Mouse (Mus musculus) splenic B cell, adult 2 months (primary cell): ENCODE measurements at regions not wholly inside any gene's neighbourhood (a gene's known extent, or its start where the extent isn't known, plus 50 kb on each side); places are given as distances from the start of the nearest gene placed in this dataset.

Source experiments
- DNase-seq: peaks from one replicate; pipeline ENCODE4 v3.0.0-alpha.2; 2011; ENCODE audit warnings: low read depth, low spot score
- H3K27me3 ChIP-seq: 2 replicates; pipeline ENCODE4 v1.6.1; 2012; ENCODE audit warnings: mild to moderate bottlenecking, low read length, moderate library complexity, mixed read lengths; ENCODE audit not compliant: control insufficient read depth, poor library complexity, insufficient read depth, severe bottlenecking
- H3K36me3 ChIP-seq: 2 replicates; pipeline ENCODE4 v1.6.1; 2012; ENCODE audit warnings: mild to moderate bottlenecking, low read length, moderate library complexity, mixed read lengths; ENCODE audit not compliant: control insufficient read depth, poor library complexity, insufficient read depth, severe bottlenecking

DNA sequence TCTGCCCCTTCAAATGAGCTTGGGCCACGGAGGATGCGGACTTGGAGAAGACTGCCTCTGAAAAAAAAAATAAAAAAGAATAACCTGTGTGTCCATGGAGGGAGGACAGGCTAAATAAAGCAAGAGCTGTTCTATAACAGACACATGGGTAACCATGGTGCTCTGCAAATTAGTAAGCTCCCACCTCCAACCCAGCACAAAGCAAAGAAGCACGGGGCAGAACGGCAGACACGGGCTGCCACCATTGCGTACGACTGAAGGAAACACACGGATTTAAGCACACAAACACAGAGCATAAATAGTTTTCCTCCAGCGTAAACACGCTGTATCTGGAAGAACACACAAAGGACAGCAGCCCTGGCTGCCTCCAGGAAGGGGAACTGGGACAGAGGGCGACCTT, 101.9 kb upstream of the Syt13 start:
- no peaks in the 10 kb centered on the region for H3K27me3 ChIP-seq
- no peaks in the 10 kb centered on the region for H3K36me3 ChIP-seq
- DNase-seq: no peak

DNA sequence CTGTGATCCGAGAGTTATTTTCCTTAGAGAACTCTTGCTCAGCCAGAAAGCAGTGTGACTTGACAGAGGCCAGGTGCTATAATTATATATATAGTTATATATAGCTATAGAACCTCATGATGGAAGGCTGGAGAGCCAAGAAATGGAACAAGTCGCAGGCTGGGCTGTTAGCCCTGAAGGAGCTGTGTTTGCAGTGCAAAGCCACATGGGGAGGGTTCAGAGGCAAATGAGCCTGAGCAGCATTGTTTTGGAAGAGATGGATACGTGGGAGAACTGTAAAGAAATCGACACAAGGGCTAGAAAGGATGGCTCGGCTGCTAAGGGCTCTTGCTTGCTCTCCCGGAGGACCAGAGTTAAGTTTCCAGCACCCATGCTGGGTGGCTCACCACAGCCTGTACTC, 95.3 kb upstream of the Syt13 start:
- no peak for DNase-seq
- Histone ChIP-seq H3K27me3 (no peaks in the 10 kb centered on the region), H3K36me3 (no peaks in the 10 kb centered on the region)

GRCm38 (mm10) chr2:92824325-92824724, 90.6 kb upstream of the Syt13 start:
- H3K27me3 ChIP-seq: no peaks in the 10 kb centered on the region
- DNase-seq: no peak
- H3K36me3 ChIP-seq: no peaks in the 10 kb centered on the region

GRCm38 (mm10) chr2:92825395-92825794, 89.5 kb upstream of the Syt13 start:
- no peaks in the 10 kb centered on the region for H3K36me3 ChIP-seq
- DNase-seq: no peak
- H3K27me3 ChIP-seq: no peaks in the 10 kb centered on the region

DNA sequence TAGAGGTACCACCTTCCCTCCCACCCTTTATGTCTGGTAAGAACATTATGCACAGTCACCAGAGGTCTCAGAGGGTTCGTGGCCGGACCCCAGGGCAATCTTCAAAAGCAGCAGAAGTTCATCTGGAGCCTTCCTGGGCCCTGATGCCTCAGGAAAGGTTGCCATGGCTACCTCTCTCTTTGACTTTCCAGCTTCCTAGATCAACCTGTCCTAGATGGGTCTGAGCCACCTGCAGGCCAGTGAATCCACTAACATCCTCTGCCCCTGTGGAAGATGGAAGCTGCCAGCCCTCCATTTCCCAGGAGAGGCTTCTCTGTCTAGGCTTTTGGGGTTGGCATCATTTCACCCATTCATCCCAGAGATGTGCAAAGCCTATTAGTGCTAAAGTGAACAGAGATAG, 84.8 kb upstream of the Syt13 start:
- no peaks in the 10 kb centered on the region for H3K36me3 ChIP-seq
- no peaks in the 10 kb centered on the region for H3K27me3 ChIP-seq
- DNase-seq: no peak

DNA sequence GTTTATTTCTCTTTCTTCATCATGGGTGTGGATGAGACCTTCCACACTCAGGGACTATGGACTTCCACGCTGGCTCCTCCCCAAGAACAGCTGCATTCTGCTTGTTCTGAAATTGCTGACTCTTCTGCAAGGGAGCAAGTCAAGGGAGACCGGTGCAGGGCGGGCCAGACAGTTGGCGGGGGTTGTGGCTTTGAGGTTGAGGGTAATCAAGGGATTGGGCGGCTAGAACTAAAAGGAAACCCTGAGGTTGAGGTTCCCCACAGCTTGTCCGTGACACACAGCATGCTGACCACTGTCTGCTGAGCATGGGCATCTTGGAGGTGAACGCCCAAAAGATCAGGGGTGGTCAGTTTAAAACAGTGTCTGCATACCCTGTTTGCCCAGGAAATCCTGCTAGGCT, 83.1 kb upstream of the Syt13 start:
- Histone ChIP-seq H3K36me3 (no peaks in the 10 kb centered on the region), H3K27me3 (no peaks in the 10 kb centered on the region)
- no peak for DNase-seq

DNA sequence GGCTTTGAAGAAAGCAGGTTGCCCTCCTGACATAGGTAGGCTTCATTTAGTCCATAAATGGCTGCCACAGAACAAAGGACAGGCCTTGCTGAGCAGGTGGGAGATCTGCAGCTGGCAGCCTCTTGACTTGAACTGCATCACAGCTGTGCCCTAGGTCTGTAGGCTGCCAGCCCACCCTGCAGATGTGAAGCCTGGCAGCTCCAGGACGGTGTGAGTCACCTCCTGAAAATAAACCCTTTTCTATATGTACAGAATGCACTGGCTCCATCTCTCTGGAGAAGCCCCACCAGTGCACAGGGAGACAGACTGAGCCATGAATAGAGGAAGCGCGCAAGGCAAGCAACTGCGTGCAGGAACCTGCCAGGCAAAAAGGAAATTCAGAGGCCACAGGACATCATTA, 78.7 kb upstream of the Syt13 start:
- DNase-seq: no peak
- H3K27me3 ChIP-seq: no peaks in the 10 kb centered on the region
- no peaks in the 10 kb centered on the region for H3K36me3 ChIP-seq

- DNase-seq: no peak
- Histone ChIP-seq H3K27me3 (no peaks in the 10 kb centered on the region), H3K36me3 (no peaks in the 10 kb centered on the region)
These were observed 76.9 kb upstream of the Syt13 start for GRCm38 (mm10) chr2:92838012-92838411.

DNA sequence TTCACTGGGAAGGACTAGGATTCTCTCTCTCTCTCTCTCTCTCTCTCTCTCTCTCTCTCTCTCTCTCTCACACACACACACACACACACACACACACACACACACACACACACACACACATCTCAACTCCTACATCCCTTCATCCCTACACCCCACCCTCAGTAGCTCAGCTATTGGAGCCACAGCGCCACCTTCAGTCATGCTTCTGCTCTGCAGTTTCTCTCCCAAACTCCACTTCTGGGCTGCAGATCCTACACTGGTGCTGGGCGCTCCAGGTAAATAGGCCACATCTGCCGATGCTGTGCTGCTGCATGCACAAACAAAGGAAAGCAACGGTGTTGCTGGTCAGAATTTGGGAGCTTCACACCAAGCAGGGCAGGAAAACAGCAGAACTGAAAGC, 74.9 kb upstream of the Syt13 start:
- peak; percentile 5 for DNase-seq
- H3K27me3 ChIP-seq: no peaks in the 10 kb centered on the region
- H3K36me3 ChIP-seq: no peaks in the 10 kb centered on the region

GRCm38 (mm10) chr2:92841626-92842025, 73.3 kb upstream of the Syt13 start:
- H3K27me3 ChIP-seq: no peaks in the 10 kb centered on the region
- no peaks in the 10 kb centered on the region for H3K36me3 ChIP-seq
- DNase-seq: peak; percentile 6

- DNase-seq: no peak
- Histone ChIP-seq H3K36me3 (no peaks in the 10 kb centered on the region), H3K27me3 (no peaks in the 10 kb centered on the region)
These were observed 69.7 kb upstream of the Syt13 start for GRCm38 (mm10) chr2:92845061-92845769.

DNA sequence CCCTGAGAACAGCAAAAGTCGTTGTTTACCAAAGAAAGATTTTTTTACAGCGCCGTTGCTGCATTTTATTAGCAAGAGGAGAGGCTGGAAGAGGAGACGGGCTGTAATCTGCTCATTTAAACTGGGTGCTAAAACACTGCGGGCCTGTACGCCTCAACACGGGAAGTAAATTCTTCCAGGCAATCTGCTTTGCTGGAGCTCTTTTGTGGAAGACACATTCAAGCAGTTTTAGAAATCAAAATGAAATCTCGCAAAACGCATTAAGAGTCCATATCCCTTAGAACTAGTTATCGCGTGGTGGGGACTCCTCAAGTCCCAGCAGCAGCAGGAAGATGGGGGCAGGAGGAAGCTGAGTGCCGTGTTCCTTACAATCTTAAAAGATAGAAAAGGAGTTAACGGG, 65.9 kb upstream of the Syt13 start:
- no peak for DNase-seq
- Histone ChIP-seq H3K36me3 (no peaks in the 10 kb centered on the region), H3K27me3 (no peaks in the 10 kb centered on the region)

GRCm38 (mm10) chr2:92851336-92851735, 63.6 kb upstream of the Syt13 start:
- no peaks in the 10 kb centered on the region for H3K27me3 ChIP-seq
- no peaks in the 10 kb centered on the region for H3K36me3 ChIP-seq
- no peak for DNase-seq

DNA sequence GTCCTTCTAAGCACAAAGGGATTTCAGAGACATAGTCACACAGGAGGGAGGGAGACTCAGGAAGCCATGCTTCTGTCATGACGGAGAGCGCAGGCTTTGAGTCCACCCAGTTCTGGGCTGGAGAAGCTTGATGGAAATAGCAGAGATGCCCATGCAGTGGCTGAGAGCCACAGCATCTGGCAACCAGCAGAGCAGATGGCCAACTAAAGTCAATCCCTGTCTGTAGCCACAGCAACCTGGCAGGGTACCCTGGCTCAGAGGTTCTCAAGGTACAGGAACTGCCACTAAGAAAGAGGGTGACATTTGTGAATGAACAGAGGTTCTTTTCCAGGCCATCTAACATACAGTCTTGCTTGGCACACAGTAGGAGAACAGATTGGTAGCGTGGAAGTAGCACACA, 61.7 kb upstream of the Syt13 start:
- Histone ChIP-seq H3K36me3 (no peaks in the 10 kb centered on the region), H3K27me3 (no peaks in the 10 kb centered on the region)
- no peak for DNase-seq

- no peak for DNase-seq
- H3K36me3 ChIP-seq: no peaks in the 10 kb centered on the region
- H3K27me3 ChIP-seq: no peaks in the 10 kb centered on the region
These were observed 60.6 kb upstream of the Syt13 start for GRCm38 (mm10) chr2:92854331-92854730.

GRCm38 (mm10) chr2:92856047-92856446, 58.9 kb upstream of the Syt13 start:
- no peak for DNase-seq
- H3K36me3 ChIP-seq: no peaks in the 10 kb centered on the region
- no peaks in the 10 kb centered on the region for H3K27me3 ChIP-seq
